Mouse (Mus musculus) heart, postnatal 25 days (tissue): Measurements from ENCODE around the gene Csrp2. TPM values are rescaled to one million over a fixed set of nuclear protein-coding genes. Genes with fewer than 3 reads are reported as not detected.

Experiments
- DNase-seq: peaks from one replicate; pipeline ENCODE4 v3.0.0; 2022; ENCODE audit warnings: low spot score
- intact Hi-C: fragments of 180-260 bp; cut with DNase I; formaldehyde crosslinking; loops from one replicate; pipeline ENCODE4 v1.15.1; 2025
- total RNA-seq, 2 experiments: library from RNA; stranded (reverse); gene quantifications; 2 replicates each; pipeline ENCODE4 v1.2.3; 2021

The Csrp2 gene
- 10 to 100 TPM; 54.6 to 60.7 TPM for total RNA-seq

- intact Hi-C loops = no loop called here
- DNase-seq = peak; percentile 87
Observed at GRCm38 (mm10) chr10:110919531-110920343, at the start of gene Csrp2. Gene Csrp2, plus strand, starts transcription at chr10:110919789.

GRCm38 (mm10) chr10:110874853-110875252, 44.7 kb upstream of the Csrp2 start:
- DNase-seq = no peak
- intact Hi-C loops = no loop called here

- intact Hi-C loops = no loop called here
- DNase-seq = no peak
Observed at GRCm38 (mm10) chr10:110876956-110877355, 42.6 kb upstream of the Csrp2 start.

- intact Hi-C loops = no loop called here
Observed at GRCm38 (mm10) chr10:110877851-110878250, 41.7 kb upstream of the Csrp2 start.

GRCm38 (mm10) chr10:110878641-110879040, 40.9 kb upstream of the Csrp2 start:
- DNase-seq = no peak
- intact Hi-C loops = no loop called here

More at GRCm38 (mm10) chr10:110877851-110878250, 41.7 kb upstream of the Csrp2 start:
- no peak for DNase-seq

GRCm38 (mm10) chr10:110879426-110880066, 40.0 kb upstream of the Csrp2 start:
- intact Hi-C loops = no loop called here
- peak; percentile 27 for DNase-seq

GRCm38 (mm10) chr10:110881346-110881745, 38.2 kb upstream of the Csrp2 start:
- intact Hi-C loops = no loop called here
- no peak for DNase-seq

- no peak for DNase-seq
- intact Hi-C loops = no loop called here
Observed at GRCm38 (mm10) chr10:110882701-110883100, 36.9 kb upstream of the Csrp2 start.

GRCm38 (mm10) chr10:110890656-110891272, 28.8 kb upstream of the Csrp2 start:
- intact Hi-C loops = no loop called here
- no peak for DNase-seq

- intact Hi-C loops = no loop called here
- no peak for DNase-seq
Observed at GRCm38 (mm10) chr10:110899744-110900501, 19.7 kb upstream of the Csrp2 start.

GRCm38 (mm10) chr10:110903862-110904261, 15.7 kb upstream of the Csrp2 start:
- intact Hi-C loops = no loop called here
- no peak for DNase-seq

GRCm38 (mm10) chr10:110916666-110917344, 2.8 kb upstream of the Csrp2 start:
- DNase-seq = no peak
- intact Hi-C loops = no loop called here

GRCm38 (mm10) chr10:110917521-110917920, 2.1 kb upstream of the Csrp2 start:
- intact Hi-C loops = no loop called here
- DNase-seq = no peak

- intact Hi-C loops = no loop called here
- no peak for DNase-seq
Observed at GRCm38 (mm10) chr10:110918414-110919391, 886 bp upstream of the Csrp2 start.

GRCm38 (mm10) chr10:110920368-110920950, 870 bp downstream of the Csrp2 start:
- intact Hi-C loops = no loop called here
- DNase-seq = no peak

- intact Hi-C loops = no loop called here
- DNase-seq = no peak
Observed at GRCm38 (mm10) chr10:110921890-110922289, 2.3 kb downstream of the Csrp2 start.

- intact Hi-C loops = no loop called here
- no peak for DNase-seq
Observed at GRCm38 (mm10) chr10:110922612-110923011, 3.0 kb downstream of the Csrp2 start.

GRCm38 (mm10) chr10:110927491-110927890, 7.9 kb downstream of the Csrp2 start:
- intact Hi-C loops = no loop called here

More at GRCm38 (mm10) chr10:110927491-110927890, 7.9 kb downstream of the Csrp2 start:
- DNase-seq = no peak
